Mouse (Mus musculus) bone marrow, adult 2 months (tissue): ENCODE results near the gene Ppp2r2d.

Experiments
- CTCF ChIP-seq: fragments of 200-500 bp; IDR thresholded peaks from 2 replicates; pipeline ENCODE4 v1.5.1; 2011; ENCODE audit warnings: low read length, control low read depth; ENCODE audit not compliant: control insufficient read depth, insufficient read depth
- POLR2A ChIP-seq: fragments of 200-500 bp; IDR thresholded peaks from 2 replicates; pipeline ENCODE4 v1.6.1; 2011; ENCODE audit warnings: low read depth, mild to moderate bottlenecking, control low read depth, low read length, borderline replicate concordance; ENCODE audit not compliant: control insufficient read depth

- TF ChIP-seq CTCF: no peak
- no peak for TF ChIP-seq POLR2A
Measured at GRCm38 (mm10) chr7:138841436-138842151, 4.3 kb upstream of the Ppp2r2d start.
